Mouse (Mus musculus): ENCODE measurements around the gene Islr. TPM values are rescaled to one million over a fixed set of nuclear protein-coding genes. Genes with fewer than 3 reads are reported as not detected.

The Islr gene
- total RNA-seq, 2 experiments from 2014 or later, result 11.3 to 15.0 TPM

GRCm38 (mm10) chr9:58197781-58198701 lies 6.1 kb downstream of the Islr start:
- peak in 1 of 2 experiments; percentile 69 for DNase-seq (ENCODE audit: extremely low spot score in 1 of 2, low spot score in 1 of 2)

GRCm38 (mm10) chr9:58196610-58197567 lies 7.2 kb downstream of the Islr start:
- DNase-seq (ENCODE audit: extremely low spot score in 1 of 2, low spot score in 1 of 2), result no peak

GRCm38 (mm10) chr9:58196141-58196540 lies 8.0 kb downstream of the Islr start:
- DNase-seq (ENCODE audit: extremely low spot score in 1 of 2, low spot score in 1 of 2), result no peak

GRCm38 (mm10) chr9:58195671-58196070 lies 8.4 kb downstream of the Islr start:
- no peak for DNase-seq (ENCODE audit: extremely low spot score in 1 of 2, low spot score in 1 of 2)

- no peak for DNase-seq (ENCODE audit: extremely low spot score in 1 of 2, low spot score in 1 of 2)
Observed at GRCm38 (mm10) chr9:58194222-58194621, 9.9 kb downstream of the Islr start.

GRCm38 (mm10) chr9:58184456-58184855 lies 19.6 kb downstream of the Islr start:
- no peak for DNase-seq (ENCODE audit: extremely low spot score in 1 of 2, low spot score in 1 of 2)

GRCm38 (mm10) chr9:58179390-58179789 lies 24.7 kb downstream of the Islr start:
- no peak for DNase-seq (ENCODE audit: extremely low spot score in 1 of 2, low spot score in 1 of 2)

GRCm38 (mm10) chr9:58177165-58177564 lies 26.9 kb downstream of the Islr start:
- no peak for DNase-seq (ENCODE audit: extremely low spot score in 1 of 2, low spot score in 1 of 2)

GRCm38 (mm10) chr9:58175745-58176487 lies 28.2 kb downstream of the Islr start:
- DNase-seq (ENCODE audit: extremely low spot score in 1 of 2, low spot score in 1 of 2), result no peak

GRCm38 (mm10) chr9:58174818-58175251 lies 29.3 kb downstream of the Islr start:
- no peak for DNase-seq (ENCODE audit: extremely low spot score in 1 of 2, low spot score in 1 of 2)

- DNase-seq (ENCODE audit: extremely low spot score in 1 of 2, low spot score in 1 of 2), result no peak
Observed at GRCm38 (mm10) chr9:58172863-58173262, 31.2 kb downstream of the Islr start.

- no peak for DNase-seq (ENCODE audit: extremely low spot score in 1 of 2, low spot score in 1 of 2)
Observed at GRCm38 (mm10) chr9:58169426-58169825, 34.7 kb downstream of the Islr start.

GRCm38 (mm10) chr9:58168880-58169279 lies 35.2 kb downstream of the Islr start:
- DNase-seq (ENCODE audit: extremely low spot score in 1 of 2, low spot score in 1 of 2), result no peak

GRCm38 (mm10) chr9:58165779-58166178 lies 38.3 kb downstream of the Islr start:
- no peak for DNase-seq (ENCODE audit: extremely low spot score in 1 of 2, low spot score in 1 of 2)

- DNase-seq (ENCODE audit: extremely low spot score in 1 of 2, low spot score in 1 of 2), result no peak
Observed at GRCm38 (mm10) chr9:58163146-58163545, 41.0 kb downstream of the Islr start.

- no peak for DNase-seq (ENCODE audit: extremely low spot score in 1 of 2, low spot score in 1 of 2)
Observed at GRCm38 (mm10) chr9:58162173-58162572, 41.9 kb downstream of the Islr start.

GRCm38 (mm10) chr9:58160315-58160714 lies 43.8 kb downstream of the Islr start:
- DNase-seq (ENCODE audit: extremely low spot score in 1 of 2, low spot score in 1 of 2), result no peak

- no peak for DNase-seq (ENCODE audit: extremely low spot score in 1 of 2, low spot score in 1 of 2)
Observed at GRCm38 (mm10) chr9:58159855-58160254, 44.3 kb downstream of the Islr start.

GRCm38 (mm10) chr9:58158541-58159311 lies 45.4 kb downstream of the Islr start:
- no peak for DNase-seq (ENCODE audit: extremely low spot score in 1 of 2, low spot score in 1 of 2)

- DNase-seq (ENCODE audit: extremely low spot score in 1 of 2, low spot score in 1 of 2), result no peak
Observed at GRCm38 (mm10) chr9:58157838-58158237, 46.3 kb downstream of the Islr start.
